Mouse (Mus musculus) embryo, embryonic 9.5 days (tissue): ENCODE measurements at regions not wholly inside any gene's neighbourhood (a gene's known extent, or its start where the extent isn't known, plus 50 kb on each side); places are given as distances from the start of the nearest gene placed in this dataset.

Experiments
- DNase-seq: peaks from one replicate; pipeline ENCODE4 v3.0.0-alpha.2; 2017; ENCODE audit errors: extremely low spot score

DNA sequence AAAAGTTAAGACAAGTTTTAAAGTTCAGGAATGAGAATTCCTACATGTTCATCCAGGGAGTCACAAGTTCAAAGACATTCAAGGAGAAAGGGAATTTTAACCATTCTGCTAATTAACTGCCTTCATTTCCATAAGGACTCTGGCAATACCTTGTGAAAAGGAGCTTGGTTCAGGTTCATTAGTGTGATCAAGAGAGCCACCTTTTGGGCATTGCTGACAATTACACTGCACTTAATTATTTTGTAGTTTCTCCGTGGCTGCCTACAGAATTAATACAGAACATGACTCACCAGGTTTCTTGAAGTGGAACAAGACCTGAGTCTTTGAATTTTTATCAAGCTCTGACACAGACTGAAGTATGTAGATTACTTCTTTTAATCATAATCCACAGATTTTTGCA, 52.4 kb upstream of the Ankef1 start:
- peak; percentile 9 for DNase-seq
